Mouse (Mus musculus) small intestine, adult 2 months (tissue): ENCODE results near the gene Plekhb2. TPM values are rescaled to one million over a fixed set of nuclear protein-coding genes. Genes with fewer than 3 reads are reported as not detected.

Experiments
- H3K27ac ChIP-seq: fragments of 200-500 bp; 2 replicates; pipeline ENCODE4 v1.5.1; 2012; ENCODE audit warnings: low read depth, low read length, control low read depth, inconsistent platforms; ENCODE audit not compliant: insufficient read depth
- H3K27me3 ChIP-seq: fragments of 200-500 bp; 2 replicates; pipeline ENCODE4 v1.6.1; 2012; ENCODE audit warnings: mild to moderate bottlenecking, moderate library complexity, low read length, inconsistent platforms; ENCODE audit not compliant: control insufficient read depth, insufficient read depth
- H3K36me3 ChIP-seq: fragments of 200-500 bp; 2 replicates; pipeline ENCODE4 v1.6.1; 2012; ENCODE audit warnings: mild to moderate bottlenecking, low read length, control low read depth, inconsistent platforms; ENCODE audit not compliant: control insufficient read depth, insufficient read depth
- H3K4me1 ChIP-seq: fragments of 200-500 bp; 2 replicates; pipeline ENCODE4 v1.6.1; 2012; ENCODE audit warnings: low read length, inconsistent platforms, mixed read lengths; ENCODE audit not compliant: control insufficient read depth, insufficient read depth, insufficient read length
- H3K4me3 ChIP-seq: fragments of 200-500 bp; 2 replicates; pipeline ENCODE4 v1.5.1; 2012; ENCODE audit warnings: low read depth, mild to moderate bottlenecking, control low read depth, inconsistent platforms, low read length, moderate library complexity
- CTCF ChIP-seq: fragments of 200-500 bp; IDR thresholded peaks from 2 replicates; pipeline ENCODE4 v1.5.1; 2012; ENCODE audit warnings: low read depth, mild to moderate bottlenecking, control low read depth, inconsistent platforms, low read length, moderate library complexity, mixed read lengths; ENCODE audit not compliant: insufficient replicate concordance, insufficient read length; ENCODE audit errors: extremely low read depth
- POLR2A ChIP-seq: fragments of 200-500 bp; IDR thresholded peaks from 2 replicates; pipeline ENCODE4 v1.6.1; 2012; ENCODE audit warnings: low read depth, mild to moderate bottlenecking, control low read depth, inconsistent platforms, low read length, moderate library complexity
- WGBS: fragments of 180-500 bp; shearing (Covaris S2); methylation state at CpG from one replicate; pipeline ENCODE4 v1.1.7; 2018; 5-methylcytosine and 5-hydroxymethylcytosine counted together
- polyA plus RNA-seq: library from polyadenylated mRNA; depleted of rRNA; stranded (reverse); fragments of >200 nt; gene quantifications from 2 replicates; pipeline ENCODE4 v1.2.3, GENCODE M21; 2012

Gene Plekhb2
- polyA plus RNA-seq, 1 experiment, result 196 TPM

- Histone ChIP-seq H3K4me3 (no peak overlapping the region), H3K4me1 (peaks cover 2% of the 10 kb centered on the region; the same call in 1 of the 2 replicates), H3K36me3 (peaks cover 26% of the 10 kb centered on the region), H3K27me3 (no peaks in the 10 kb centered on the region), H3K27ac (no peak overlapping the region)
- 93% methylated on average over 7 of the region's 7 CpGs for WGBS
- TF ChIP-seq POLR2A (no peak), CTCF (no peak)
Measured at GRCm38 (mm10) chr1:34822746-34823145, 27.0 kb upstream of the Plekhb2 start.

- Histone ChIP-seq H3K27me3 (no peaks in the 10 kb centered on the region), H3K4me1 (peaks cover 4% of the 10 kb centered on the region; the same call in 1 of the 2 replicates), H3K27ac (no peak overlapping the region), H3K4me3 (no peak overlapping the region), H3K36me3 (peaks cover 24% of the 10 kb centered on the region)
- TF ChIP-seq POLR2A (no peak), CTCF (no peak)
- WGBS, result 76% methylated on average over 6 of the region's 6 CpGs
Measured at GRCm38 (mm10) chr1:34823353-34823752, 26.4 kb upstream of the Plekhb2 start.

- TF ChIP-seq CTCF, result no peak
- Histone ChIP-seq H3K4me3 (no peak overlapping the region), H3K4me1 (peaks cover 9% of the 10 kb centered on the region; the same call in 1 of the 2 replicates), H3K36me3 (peaks cover 24% of the 10 kb centered on the region), H3K27me3 (no peaks in the 10 kb centered on the region), H3K27ac (no peak overlapping the region)
- 77% methylated on average over 8 of the region's 8 CpGs for WGBS
Measured at GRCm38 (mm10) chr1:34824208-34824607, 25.6 kb upstream of the Plekhb2 start.

- Histone ChIP-seq H3K4me3 (no peak overlapping the region), H3K4me1 (peaks cover 17% of the 10 kb centered on the region; the same call in 1 of the 2 replicates), H3K27me3 (no peaks in the 10 kb centered on the region), H3K36me3 (peaks cover 26% of the 10 kb centered on the region), H3K27ac (no peak overlapping the region)
- TF ChIP-seq CTCF, result no peak
- no peak for TF ChIP-seq POLR2A
- 85% methylated on average over 9 of the region's 9 CpGs for WGBS
Measured at GRCm38 (mm10) chr1:34825909-34826308, 23.9 kb upstream of the Plekhb2 start.

GRCm38 (mm10) chr1:34827900-34828299 lies 21.9 kb upstream of the Plekhb2 start:
- 40% methylated on average over 7 of the region's 7 CpGs for WGBS
- Histone ChIP-seq H3K27ac (peak overlapping the region; percentile 72; the same call in 1 of the 2 replicates), H3K4me1 (peaks cover 21% of the 10 kb centered on the region; the same call in 1 of the 2 replicates), H3K27me3 (no peaks in the 10 kb centered on the region), H3K4me3 (no peak overlapping the region), H3K36me3 (peaks cover 23% of the 10 kb centered on the region)
- TF ChIP-seq POLR2A (no peak), CTCF (no peak)

- TF ChIP-seq CTCF (no peak), POLR2A (no peak)
- WGBS, result 46% methylated on average over 5 of the region's 5 CpGs
- H3K27ac ChIP-seq, result peak overlapping the region; percentile 45
Measured at GRCm38 (mm10) chr1:34828528-34829294, 21.1 kb upstream of the Plekhb2 start.

GRCm38 (mm10) chr1:34830934-34831333 lies 18.8 kb upstream of the Plekhb2 start:
- Histone ChIP-seq H3K36me3 (peaks cover 21% of the 10 kb centered on the region), H3K27me3 (no peaks in the 10 kb centered on the region), H3K4me3 (no peak overlapping the region), H3K4me1 (peaks cover 21% of the 10 kb centered on the region; the same call in 1 of the 2 replicates), H3K27ac (no peak overlapping the region; the same call in 1 of the 2 replicates)
- no peak for TF ChIP-seq CTCF
- TF ChIP-seq POLR2A, result no peak
- WGBS, result 45% methylated on average over 2 of the region's 2 CpGs

More at GRCm38 (mm10) chr1:34828528-34829294, 21.1 kb upstream of the Plekhb2 start:
- H3K36me3 ChIP-seq, result peaks cover 21% of the 10 kb centered on the region
- peaks cover 21% of the 10 kb centered on the region; the same call in 1 of the 2 replicates for H3K4me1 ChIP-seq
- no peaks in the 10 kb centered on the region for H3K27me3 ChIP-seq
- no peak overlapping the region for H3K4me3 ChIP-seq
